Mouse (Mus musculus): ENCODE data around the gene Tusc2. TPM values are rescaled to one million over a fixed set of nuclear protein-coding genes. Genes with fewer than 3 reads are reported as not detected.

The Tusc2 gene
- total and polyA plus RNA-seq, 3 experiments = 36.2 to 48.9 TPM; not detected in 1

DNA sequence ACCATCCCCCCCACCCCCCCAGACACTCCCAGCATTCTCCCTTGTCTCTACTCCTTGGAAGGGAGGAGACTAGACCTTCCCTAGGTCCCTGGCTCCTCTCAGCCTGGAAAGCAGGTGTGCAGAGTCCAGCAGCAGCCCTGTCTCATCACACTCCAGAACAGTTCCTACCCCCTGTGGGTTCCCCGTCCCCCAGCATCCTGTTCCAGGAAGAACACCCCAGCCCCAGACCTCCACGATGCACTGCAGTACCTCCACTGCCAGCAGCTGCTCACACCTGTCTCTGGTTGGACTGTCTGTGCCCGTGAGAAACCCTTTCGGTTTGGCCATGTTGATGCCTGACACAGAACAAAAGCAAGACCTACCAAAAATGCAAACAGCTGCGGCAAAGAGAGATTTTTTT is 41.9 kb upstream of the Tusc2 start:
- Histone ChIP-seq H3K27me3 (ENCODE audit: control insufficient read depth in 1 of 2, insufficient read depth in 2 of 2, low read length in 2 of 2) (no peaks in the 10 kb centered on the region), H3K79me2 (ENCODE audit: control insufficient read depth, insufficient read depth, low read length, poor library complexity) (no peaks in the 10 kb centered on the region)

GRCm38 (mm10) chr9:107521711-107522399 is 41.2 kb upstream of the Tusc2 start:
- H3K9ac ChIP-seq (ENCODE audit: control insufficient read depth, low read depth, low read length, poor library complexity, severe bottlenecking) = peak overlapping the region; percentile 43
- no peaks in the 10 kb centered on the region for H3K27me3 ChIP-seq (ENCODE audit: control insufficient read depth in 1 of 2, insufficient read depth in 2 of 2, low read length in 2 of 2)
- peaks cover 0 to 12% of the 10 kb centered on the region in 2 experiments; a peak in 3 of 4 replicates for H3K4me1 ChIP-seq (ENCODE audit: control insufficient read depth in 1 of 2, insufficient read depth in 2 of 2, low read length in 2 of 2)
- peak; percentile 53 for DNase-seq (ENCODE audit: low read depth, low spot score)
- no peak overlapping the region for H3K27ac ChIP-seq (ENCODE audit: control insufficient read depth, low read depth, low read length)
- H3K9me3 ChIP-seq (replicated peaks; ENCODE audit: insufficient read depth, low read length) = no peaks in the 10 kb centered on the region
- peaks cover 0 to 8% of the 10 kb centered on the region in 2 experiments; a peak in 1 of 4 replicates for H3K36me3 ChIP-seq (ENCODE audit: control insufficient read depth in 1 of 2, insufficient read depth in 2 of 2, low read length in 2 of 2)
- no peaks in the 10 kb centered on the region for H3K79me2 ChIP-seq (ENCODE audit: control insufficient read depth, insufficient read depth, low read length, poor library complexity)
- peak overlapping the region; percentile 37 to 50 for H3K4me3 ChIP-seq (ENCODE audit: control insufficient read depth in 1 of 2, insufficient read depth in 1 of 2, low read depth in 2 of 2, low read length in 2 of 2)
- TF ChIP-seq MAZ (IDR thresholded peaks at IDR 0.05; ENCODE audit: low read depth, low read length) (0 out of 2 replicates have a peak, but pooled peaks have one; percentile 26), ELF1 (IDR thresholded peaks at IDR 0.05; ENCODE audit: low read depth, low read length) (peak; percentile 58; the same call in 1 of the 2 replicates), EP300 (IDR thresholded peaks at IDR 0.05; ENCODE audit: low read depth in 1 of 2, low read length in 2 of 2) (0 out of 4 replicates have a peak, but pooled peaks of 1 of the 2 experiments have one; percentile 28), POLR2A (IDR thresholded peaks at IDR 0.05; ENCODE audit: control insufficient read depth in 1 of 2, insufficient read depth in 1 of 2, low read depth in 1 of 2, low read length in 2 of 2, poor library complexity in 1 of 2) (0 out of 4 replicates have a peak, but pooled peaks of 1 of the 2 experiments have one; percentile 35), SIN3A (IDR thresholded peaks at IDR 0.05; ENCODE audit: low read length) (peak; percentile 43; the same call in 1 of the 2 replicates), RCOR1 (IDR thresholded peaks at IDR 0.05; ENCODE audit: low read depth, low read length) (0 out of 2 replicates have a peak, but pooled peaks have one; percentile 17), MEF2A (IDR thresholded peaks at IDR 0.05; ENCODE audit: extremely low read depth, insufficient replicate concordance, low read depth, low read length, poor library complexity, severe bottlenecking) (no peak), CHD1 (IDR thresholded peaks at IDR 0.05; ENCODE audit: low read depth, low read length) (no peak), USF2 (IDR thresholded peaks at IDR 0.05; ENCODE audit: borderline replicate concordance in 1 of 2, insufficient read depth in 1 of 2, low read depth in 1 of 2, low read length in 2 of 2) (no peak), MYC (IDR thresholded peaks at IDR 0.05; ENCODE audit: low read depth, low read length) (0 out of 2 replicates have a peak, but pooled peaks have one; percentile 13)

More for the DNA sequence above, 41.9 kb upstream of the Tusc2 start:
- no peak for DNase-seq (ENCODE audit: low read depth, low spot score)
- Histone ChIP-seq H3K9me3 (replicated peaks; ENCODE audit: insufficient read depth, low read length) (no peaks in the 10 kb centered on the region), H3K4me3 (ENCODE audit: control insufficient read depth in 1 of 2, insufficient read depth in 1 of 2, low read depth in 2 of 2, low read length in 2 of 2) (peak overlapping the region; percentile 37 to 50), H3K36me3 (ENCODE audit: control insufficient read depth in 1 of 2, insufficient read depth in 2 of 2, low read length in 2 of 2) (peaks cover 0 to 8% of the 10 kb centered on the region in 2 experiments; a peak in 1 of 4 replicates), H3K27ac (ENCODE audit: control insufficient read depth, low read depth, low read length) (no peak overlapping the region), H3K9ac (ENCODE audit: control insufficient read depth, low read depth, low read length, poor library complexity, severe bottlenecking) (peak overlapping the region; percentile 43), H3K4me1 (ENCODE audit: control insufficient read depth in 1 of 2, insufficient read depth in 2 of 2, low read length in 2 of 2) (peaks cover 0 to 12% of the 10 kb centered on the region in 2 experiments; a peak in 3 of 4 replicates)
- no peak for TF ChIP-seq TCF12 (IDR thresholded peaks at IDR 0.05; ENCODE audit: low read depth, low read length)
- no peak for TF ChIP-seq CHD2 (IDR thresholded peaks at IDR 0.05; ENCODE audit: low read length)
- no peak for TF ChIP-seq NELFE (IDR thresholded peaks at IDR 0.05; ENCODE audit: low read depth, low read length)
- no peak for TF ChIP-seq MYB (IDR thresholded peaks at IDR 0.05; ENCODE audit: low read depth, low read length)
- no peak for TF ChIP-seq NRF1 (IDR thresholded peaks at IDR 0.05; ENCODE audit: insufficient read depth, low read depth, low read length, poor library complexity, severe bottlenecking)
- no peak for TF ChIP-seq USF2 (IDR thresholded peaks at IDR 0.05; ENCODE audit: borderline replicate concordance in 1 of 2, insufficient read depth in 1 of 2, low read depth in 1 of 2, low read length in 2 of 2)
- TF ChIP-seq JUND (IDR thresholded peaks at IDR 0.05; ENCODE audit: low read depth, low read length) = no peak
- TF ChIP-seq TBP (IDR thresholded peaks at IDR 0.05; ENCODE audit: low read depth, low read length) = no peak
- TF ChIP-seq SMC3 (IDR thresholded peaks at IDR 0.05; ENCODE audit: low read depth, low read length) = no peak
- TF ChIP-seq RCOR1 (IDR thresholded peaks at IDR 0.05; ENCODE audit: low read depth, low read length) = no peak
- no peak for TF ChIP-seq MYC (IDR thresholded peaks at IDR 0.05; ENCODE audit: low read depth, low read length)
- no peak for TF ChIP-seq MAX (IDR thresholded peaks at IDR 0.05; ENCODE audit: low read length)
- TF ChIP-seq ZNF384 (IDR thresholded peaks at IDR 0.05; ENCODE audit: low read depth, low read length) = no peak
- no peak for TF ChIP-seq POLR2A (IDR thresholded peaks at IDR 0.05; ENCODE audit: control insufficient read depth in 1 of 2, insufficient read depth in 1 of 2, low read depth in 1 of 2, low read length in 2 of 2, poor library complexity in 1 of 2)
- TF ChIP-seq SIN3A (IDR thresholded peaks at IDR 0.05; ENCODE audit: low read length) = no peak
- no peak for TF ChIP-seq USF1 (IDR thresholded peaks at IDR 0.05; ENCODE audit: low read depth, low read length)
- no peak for TF ChIP-seq ZMIZ1 (IDR thresholded peaks at IDR 0.05; ENCODE audit: low read depth, low read length)
- no peak for TF ChIP-seq GATA1 (IDR thresholded peaks at IDR 0.05; ENCODE audit: low read depth, low read length)
- no peak for TF ChIP-seq HCFC1 (IDR thresholded peaks at IDR 0.05; ENCODE audit: low read depth, low read length)

All from MEL (cell line).